Mouse (Mus musculus): ENCODE data around the gene Fchsd2.

Fchsd2 gene

DNA sequence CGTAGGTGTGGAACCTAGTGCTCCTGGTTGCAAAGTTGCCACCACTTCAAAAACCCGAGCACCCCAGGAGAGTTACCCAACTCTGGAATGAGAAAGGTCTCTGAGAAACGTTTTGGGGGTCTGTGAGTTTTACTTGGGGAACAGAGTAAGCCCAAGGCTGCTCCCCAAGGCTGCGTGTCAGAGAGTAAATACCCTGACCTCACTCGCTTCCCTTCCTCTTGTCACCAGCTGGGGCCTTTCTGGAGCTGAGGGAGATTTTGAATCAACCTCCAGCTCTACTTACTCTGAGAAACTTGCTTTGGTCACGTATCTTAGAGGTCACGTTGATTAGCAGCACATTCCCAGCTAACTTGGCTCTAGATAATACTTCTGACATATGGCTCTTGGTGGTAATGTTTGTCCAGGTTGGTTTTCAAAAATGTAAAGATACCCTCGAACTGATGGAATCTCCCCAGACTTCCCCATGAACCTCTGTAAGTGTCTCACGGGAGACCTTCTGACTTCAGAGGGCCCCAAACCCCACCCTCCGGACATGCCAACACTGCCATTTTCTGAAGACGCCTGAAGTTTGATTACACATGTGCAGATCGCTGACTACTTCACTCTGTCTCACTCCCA, 20.4 kb upstream of the Fchsd2 start:
- no peak for DNase-seq (ENCODE audit: low read depth)

DNA sequence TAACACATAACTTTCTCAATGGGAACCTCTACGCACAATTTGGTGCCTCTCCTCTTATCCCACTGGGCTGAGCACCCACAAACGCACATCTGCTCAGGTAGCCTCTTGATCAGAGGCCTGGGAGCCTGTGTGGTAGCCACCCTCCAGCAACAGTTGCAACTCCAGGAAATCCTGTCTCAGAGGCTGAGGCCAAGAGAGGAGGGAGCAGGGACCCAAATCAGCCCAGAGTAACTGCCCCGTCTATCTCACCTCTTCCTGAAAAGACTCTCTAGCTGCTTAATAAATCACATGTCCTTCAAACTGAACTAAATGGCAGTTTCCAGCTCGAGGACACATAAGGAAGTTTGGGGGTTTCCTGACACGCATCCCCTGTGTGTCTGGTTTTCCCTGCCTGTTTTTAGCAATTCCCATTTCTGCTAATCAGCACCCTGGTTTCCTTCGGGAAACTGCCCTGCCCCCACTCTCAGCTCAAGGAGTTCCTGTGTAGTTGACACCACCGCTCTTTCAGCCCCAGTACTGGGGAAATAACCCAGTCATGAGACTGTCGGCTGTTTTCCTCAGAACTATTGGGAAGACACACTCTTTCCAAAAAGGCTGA, 18.4 kb upstream of the Fchsd2 start:
- DNase-seq (ENCODE audit: low read depth) = no peak

DNA sequence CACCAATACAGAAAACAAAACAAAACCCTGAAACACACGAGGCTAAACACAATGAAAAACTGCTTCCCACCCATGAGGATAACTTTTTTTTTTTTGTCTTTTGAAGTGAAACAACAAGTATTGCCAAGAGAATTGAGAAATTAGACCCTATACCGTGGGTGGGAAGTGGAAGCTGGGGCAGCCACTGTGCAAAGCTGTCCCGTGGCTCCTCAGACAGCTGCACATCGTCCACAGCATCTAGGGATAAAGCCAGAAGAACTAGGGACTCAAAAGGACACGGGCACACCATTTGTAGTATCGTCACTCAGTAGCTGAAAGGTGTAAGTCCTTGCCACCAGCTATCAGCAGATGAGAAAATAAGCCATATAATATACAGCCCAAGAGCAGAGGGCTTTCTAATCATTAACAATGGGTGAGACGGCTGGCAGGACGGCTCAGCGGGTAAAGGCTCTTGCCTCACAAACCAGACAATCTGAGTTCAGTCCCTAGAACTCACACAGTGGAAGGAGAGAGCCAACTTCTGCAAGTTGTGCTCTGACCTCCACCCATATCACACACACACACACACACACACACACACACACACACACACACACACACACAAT, 9.0 kb upstream of the Fchsd2 start:
- DNase-seq (ENCODE audit: low read depth) = no peak

DNA sequence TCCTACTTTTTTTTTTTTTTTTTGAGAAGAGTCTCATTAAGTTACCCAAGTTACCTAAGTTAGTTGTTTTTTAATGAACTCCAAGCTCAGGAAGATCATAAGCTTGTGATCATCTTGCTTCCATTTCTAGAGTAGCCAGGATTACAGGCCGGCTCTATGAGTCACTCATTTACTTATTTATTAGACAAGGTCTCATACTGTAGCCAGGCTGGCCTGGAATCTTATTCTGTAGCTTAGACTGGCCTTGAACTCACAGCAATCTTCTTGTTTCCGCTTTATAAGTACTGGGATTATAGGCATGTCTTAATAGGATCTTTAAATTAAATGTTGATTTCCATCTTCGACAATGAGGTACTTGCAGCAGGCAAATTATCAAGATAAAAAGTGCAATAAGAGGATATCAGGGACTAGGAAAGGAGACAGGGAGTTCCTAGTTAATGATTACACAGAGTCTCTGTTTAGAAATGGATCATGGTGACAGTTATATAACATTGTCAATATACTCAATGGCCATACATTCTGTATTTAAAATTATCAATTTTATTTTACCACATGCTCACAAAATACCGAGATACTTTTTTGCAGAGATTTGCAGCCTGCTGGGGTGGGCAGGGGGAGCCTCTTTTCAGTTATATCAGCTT, 7.7 kb upstream of the Fchsd2 start:
- no peak for DNase-seq (ENCODE audit: low read depth)

- DNase-seq (ENCODE audit: low read depth) = no peak
Measured at GRCm38 (mm10) chr7:101085779-101086178, 6.9 kb upstream of the Fchsd2 start.

- peak; percentile 73 for DNase-seq (ENCODE audit: low read depth)
Measured at GRCm38 (mm10) chr7:101088687-101089086, 4.0 kb upstream of the Fchsd2 start.

DNA sequence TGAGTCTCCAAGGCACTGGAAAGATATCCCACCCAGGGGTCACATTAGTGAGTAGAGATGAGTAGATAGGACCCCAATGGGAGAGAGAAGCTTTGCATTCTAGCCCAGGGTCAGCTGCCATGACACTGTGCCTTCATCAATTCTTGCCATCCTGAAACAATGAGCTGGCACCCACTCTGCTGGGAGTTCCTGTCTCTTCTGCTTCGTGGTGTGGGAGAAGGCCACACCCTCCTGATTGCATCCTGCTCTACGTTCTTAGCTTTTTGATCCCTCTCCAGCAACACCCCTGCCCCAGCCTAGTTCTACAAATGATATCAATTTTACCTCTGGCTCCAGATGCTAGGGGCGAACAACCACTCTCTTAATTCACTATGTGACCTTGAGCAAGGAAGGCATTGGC, 3.4 kb upstream of the Fchsd2 start:
- DNase-seq (ENCODE audit: low read depth) = no peak

DNA sequence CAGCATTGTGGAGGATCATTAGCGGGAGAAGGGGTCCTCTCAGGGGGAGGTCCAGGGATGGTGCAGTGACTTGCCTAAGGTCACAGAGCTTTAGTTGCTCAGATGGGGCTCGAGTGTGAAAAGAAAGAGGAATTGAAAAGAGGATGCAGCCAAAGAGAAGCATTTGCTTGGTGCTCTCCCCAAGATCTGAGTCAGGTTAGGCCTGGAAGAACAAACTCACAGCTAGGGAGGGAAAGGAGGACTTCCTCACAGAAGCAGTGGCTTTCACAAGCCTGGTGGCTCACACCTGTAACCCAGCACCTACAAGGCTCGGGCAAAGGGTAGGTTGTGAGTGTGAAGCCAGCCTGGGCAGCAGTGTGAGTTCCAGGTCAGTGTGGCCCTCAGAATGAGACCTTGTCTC, 568 bp downstream of the Fchsd2 start:
- DNase-seq (ENCODE audit: low read depth) = no peak

GRCm38 (mm10) chr7:101094746-101095145, 2.1 kb downstream of the Fchsd2 start:
- DNase-seq (ENCODE audit: low read depth) = no peak

GRCm38 (mm10) chr7:101095560-101095959, 2.9 kb downstream of the Fchsd2 start:
- no peak for DNase-seq (ENCODE audit: low read depth)

GRCm38 (mm10) chr7:101096576-101096975, 3.9 kb downstream of the Fchsd2 start:
- DNase-seq (ENCODE audit: low read depth) = no peak

DNA sequence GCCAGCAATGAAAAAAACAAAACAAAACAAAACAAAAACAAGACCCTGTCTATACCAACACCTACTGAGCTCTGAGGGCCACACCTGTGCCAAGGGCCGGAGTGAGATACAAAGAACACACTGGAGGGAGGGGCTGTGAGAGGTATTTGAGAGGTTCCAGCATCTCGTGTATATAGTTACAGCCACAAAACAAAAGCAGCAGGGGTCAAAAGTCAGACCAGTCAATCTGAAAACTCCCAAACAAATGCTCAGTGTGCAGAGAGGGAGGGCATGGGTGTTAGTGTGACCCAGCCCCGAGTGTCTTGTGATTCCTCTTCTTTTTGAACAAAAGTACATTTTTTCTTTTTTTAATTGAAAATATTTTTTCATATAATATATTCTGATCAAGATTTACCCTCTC, 4.4 kb downstream of the Fchsd2 start:
- no peak for DNase-seq (ENCODE audit: low read depth)

- DNase-seq (ENCODE audit: low read depth) = no peak
Measured at GRCm38 (mm10) chr7:101099981-101100380, 7.3 kb downstream of the Fchsd2 start.

GRCm38 (mm10) chr7:101101156-101101691, 8.6 kb downstream of the Fchsd2 start:
- peak; percentile 63 for DNase-seq (ENCODE audit: low read depth)

DNA sequence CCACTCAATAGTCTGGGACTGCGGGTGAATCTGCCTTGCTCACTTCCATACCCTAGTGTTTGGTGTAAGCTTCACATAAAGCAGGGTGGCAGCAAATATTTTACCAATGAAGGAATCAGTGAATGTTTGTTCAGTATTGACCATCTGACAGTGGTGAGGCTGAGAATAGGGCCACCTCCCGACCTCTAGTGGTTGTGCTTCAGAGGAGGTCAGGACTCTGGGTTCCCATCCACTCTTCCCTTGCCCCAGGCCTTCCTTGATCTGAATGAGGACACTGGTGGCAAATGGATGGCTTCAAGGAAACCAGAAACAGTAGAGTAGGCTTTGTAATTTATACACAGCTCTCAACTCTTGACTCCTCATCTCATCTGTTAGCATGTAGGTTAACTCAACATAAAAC, 14.0 kb downstream of the Fchsd2 start:
- DNase-seq (ENCODE audit: low read depth) = no peak

DNA sequence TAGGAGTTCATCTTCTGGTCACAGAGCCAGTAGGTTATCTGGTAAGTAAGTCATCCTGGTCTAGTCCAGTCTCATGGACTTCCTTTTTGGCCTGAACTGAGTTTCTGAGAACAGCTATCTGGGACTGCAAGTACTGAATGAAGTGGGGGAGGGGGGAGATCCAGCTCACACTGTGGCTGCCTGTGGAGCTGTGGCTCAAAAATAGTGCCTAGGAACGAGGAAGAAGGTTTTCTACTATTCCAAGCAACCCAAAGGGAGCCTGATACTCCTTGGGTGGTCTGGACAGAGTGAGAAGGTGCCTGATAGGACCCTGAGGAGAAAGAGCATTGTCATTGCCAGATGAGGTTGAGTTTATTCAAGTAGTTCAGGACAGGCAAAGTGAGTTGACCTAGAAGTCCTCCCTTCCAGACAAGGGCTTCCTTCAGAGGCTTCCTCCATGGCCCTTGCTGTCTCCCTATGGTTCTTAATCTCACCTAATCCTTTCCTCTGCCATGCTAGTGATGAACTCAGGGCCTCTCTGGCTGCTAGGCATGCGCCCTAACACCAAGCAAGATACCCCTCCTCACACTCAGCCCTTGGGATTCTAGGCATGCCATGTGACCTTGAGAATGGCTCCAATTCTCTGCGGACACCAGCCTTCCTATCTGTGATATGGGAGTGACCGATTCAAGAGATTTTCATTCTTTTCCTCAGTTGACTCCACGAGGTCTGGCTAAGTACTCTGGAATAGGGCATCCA, 14.6 kb downstream of the Fchsd2 start:
- DNase-seq (ENCODE audit: low read depth) = no peak

GRCm38 (mm10) chr7:101107968-101108652, 15.4 kb downstream of the Fchsd2 start:
- DNase-seq (ENCODE audit: low read depth) = peak; percentile 84

DNA sequence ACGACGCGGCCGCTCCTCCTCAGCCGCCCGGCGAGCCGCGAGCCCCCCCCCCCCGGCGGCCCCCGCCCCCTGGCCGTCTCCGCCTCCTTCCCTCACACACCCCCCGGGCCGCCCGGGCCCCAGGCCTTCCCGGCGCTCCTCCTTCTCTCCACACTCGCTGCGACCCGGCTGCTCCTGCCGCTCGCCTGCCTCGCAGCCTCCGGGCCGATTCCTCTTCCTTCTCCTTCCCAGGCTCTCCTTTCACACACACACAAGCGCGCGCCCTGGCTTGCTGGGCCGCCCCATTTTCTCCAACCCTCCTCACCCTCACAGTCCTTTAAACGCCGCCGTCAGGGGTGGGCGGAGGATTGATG, 16.0 kb downstream of the Fchsd2 start:
- peak; percentile 22 for DNase-seq (ENCODE audit: low read depth)

DNA sequence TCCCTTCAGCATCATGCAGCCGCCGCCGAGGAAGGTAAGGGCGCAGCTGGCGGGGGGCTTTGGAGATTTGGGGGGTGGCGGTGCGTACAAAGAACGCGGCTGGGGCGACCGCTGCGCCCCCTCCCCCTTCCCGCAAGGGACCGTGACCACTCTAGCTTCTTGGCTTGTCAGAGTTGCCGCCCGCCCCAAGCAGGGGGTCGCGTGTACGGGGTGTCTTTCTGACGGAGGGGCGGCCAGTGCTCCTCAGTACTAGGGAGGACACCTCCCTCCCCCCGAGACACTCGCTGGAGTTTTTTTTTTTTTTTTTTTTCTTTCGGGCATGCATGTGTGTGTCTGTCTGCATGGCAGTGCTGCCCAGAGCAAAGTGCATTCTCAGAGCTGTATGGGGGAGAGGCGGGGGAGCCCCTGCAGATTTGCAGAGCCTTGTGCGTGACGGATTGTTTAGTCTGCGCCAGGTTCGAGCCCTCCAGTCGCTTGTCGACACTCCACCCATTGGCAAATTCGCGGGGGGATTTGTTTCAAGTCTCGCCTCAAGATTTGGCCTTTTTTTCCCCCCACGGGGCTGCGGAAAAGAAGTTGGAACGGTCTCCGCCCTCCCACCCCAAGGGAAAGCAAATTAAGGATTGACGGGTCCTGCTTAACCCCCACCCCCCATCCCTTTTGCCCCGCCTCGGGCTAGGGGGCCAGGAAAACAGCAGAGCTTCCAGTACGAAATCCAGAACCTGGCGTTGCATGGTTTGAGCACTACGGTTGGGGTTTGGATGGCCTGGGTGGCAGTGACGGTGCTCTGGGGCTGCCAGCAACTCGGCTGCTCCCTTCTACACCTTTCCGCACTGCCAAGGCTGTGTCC, 16.6 kb downstream of the Fchsd2 start:
- no peak for DNase-seq (ENCODE audit: low read depth)

DNA sequence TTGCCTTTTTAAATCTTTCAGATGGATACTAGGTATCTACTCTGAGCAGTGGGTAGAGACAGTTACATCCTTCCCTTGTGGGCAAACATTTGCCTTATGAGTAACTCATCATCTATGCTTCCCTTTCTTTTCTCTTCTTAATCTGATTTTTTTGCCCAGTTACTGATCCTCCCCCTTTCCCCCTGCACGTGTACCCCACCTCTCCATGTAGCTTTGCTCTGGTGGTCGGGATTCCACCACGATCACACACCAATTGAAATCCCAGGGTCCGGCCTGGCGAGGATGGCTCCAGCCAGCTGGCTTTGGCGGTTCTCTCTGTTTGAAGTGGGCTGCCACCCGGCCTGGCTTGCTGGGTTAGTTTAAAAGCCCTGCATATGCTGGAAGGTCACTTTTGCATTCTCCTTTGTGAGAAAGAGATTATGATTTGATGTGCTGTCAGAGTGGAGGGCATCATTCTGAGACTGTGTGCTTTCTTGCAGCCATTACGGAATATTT, 17.2 kb downstream of the Fchsd2 start:
- DNase-seq (ENCODE audit: low read depth) = no peak

GRCm38 (mm10) chr7:101113410-101113809, 20.7 kb downstream of the Fchsd2 start:
- no peak for DNase-seq (ENCODE audit: low read depth)

Measured in fibroblast of lung, adult 2 months (primary cell).